Mouse (Mus musculus): ENCODE measurements around the gene Dlgap1.

DNA sequence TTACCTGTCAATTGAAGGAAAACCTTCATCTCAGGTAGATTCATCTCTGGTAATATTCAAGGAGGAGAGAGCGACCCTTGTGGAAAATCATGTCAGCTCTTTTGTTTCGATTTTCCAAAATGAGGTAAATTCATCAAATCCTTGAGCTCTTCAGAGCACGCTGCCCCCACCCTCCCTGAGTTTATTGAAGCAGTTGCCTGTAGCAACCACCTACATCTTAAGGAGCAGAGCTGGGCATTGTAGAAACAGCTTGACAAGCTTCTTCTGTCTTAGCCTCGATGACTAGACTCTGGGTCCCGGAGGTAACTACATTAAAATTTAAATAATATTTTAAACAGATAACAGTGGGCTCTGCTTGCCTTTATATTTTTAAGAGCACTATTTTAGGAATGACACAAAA is 636.8 kb downstream of the Dlgap1 start:
- TF ChIP-seq CTCF (IDR thresholded peaks at IDR 0.05; ENCODE audit: extremely low read depth, insufficient read depth, insufficient read length, insufficient replicate concordance) = no peak
- TF ChIP-seq POLR2A (IDR thresholded peaks at IDR 0.05; ENCODE audit: low read depth, low read length) = no peak

Measured in spleen, adult 2 months (tissue).